Mouse (Mus musculus): ENCODE data around the gene Pdilt.
"Not testable (repeated sequence)": the region's sequence is repeated elsewhere in the genome, so short reads cannot be mapped to it uniquely, and the experiment has no call there.

DNA sequence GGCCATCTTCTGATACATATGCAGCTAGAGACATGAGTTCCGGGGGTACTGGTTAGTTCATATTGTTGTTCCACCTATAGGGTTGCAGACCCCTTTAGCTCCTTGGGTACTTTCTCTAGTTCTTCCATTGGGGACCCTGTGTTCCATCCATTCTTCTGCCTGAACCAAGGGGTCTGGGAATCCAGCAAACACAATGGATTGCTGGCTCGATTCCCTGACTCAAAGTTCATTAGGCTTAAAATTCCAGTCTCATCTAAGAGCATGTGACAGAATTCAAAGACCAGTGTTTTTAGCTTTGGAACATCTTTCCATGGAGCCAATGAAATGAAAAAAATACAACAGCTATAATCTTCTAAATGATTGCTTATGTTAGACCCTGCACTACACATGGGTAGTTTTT, 39.2 kb upstream of the Pdilt start:
- TF ChIP-seq CTCF, POLR2A (IDR thresholded peaks at IDR 0.05; ENCODE audit: extremely low read depth, insufficient read depth, low read length): not testable (repeated sequence)
